Mouse (Mus musculus): ENCODE results near the gene Scaf4.

Gene Scaf4

GRCm38 (mm10) chr16:90198626-90199025, 85.7 kb downstream of the Scaf4 start:
- no peak for DNase-seq

GRCm38 (mm10) chr16:90197337-90197973, 86.8 kb downstream of the Scaf4 start:
- DNase-seq: peak; percentile 54 to 69

GRCm38 (mm10) chr16:90196688-90197240, 87.5 kb downstream of the Scaf4 start:
- DNase-seq: no peak

- no peak for DNase-seq
Measured at GRCm38 (mm10) chr16:90193719-90194118, 90.6 kb downstream of the Scaf4 start.

GRCm38 (mm10) chr16:90191289-90191688, 93.0 kb downstream of the Scaf4 start:
- no peak for DNase-seq

GRCm38 (mm10) chr16:90187453-90187852, 96.8 kb downstream of the Scaf4 start:
- DNase-seq: no peak

GRCm38 (mm10) chr16:90185928-90186588, 98.2 kb downstream of the Scaf4 start:
- DNase-seq: peak in 1 of 2 experiments; percentile 31

- no peak for DNase-seq
Measured at GRCm38 (mm10) chr16:90184135-90184534, 100.2 kb downstream of the Scaf4 start.

- no peak for DNase-seq
Measured at GRCm38 (mm10) chr16:90181673-90182072, 102.6 kb downstream of the Scaf4 start.

GRCm38 (mm10) chr16:90180975-90181374, 103.3 kb downstream of the Scaf4 start:
- DNase-seq: no peak

GRCm38 (mm10) chr16:90179892-90180291, 104.4 kb downstream of the Scaf4 start:
- DNase-seq: no peak

GRCm38 (mm10) chr16:90178404-90178803, 105.9 kb downstream of the Scaf4 start:
- DNase-seq: no peak

- no peak for DNase-seq
Measured at GRCm38 (mm10) chr16:90177425-90177824, 106.9 kb downstream of the Scaf4 start.

GRCm38 (mm10) chr16:90176472-90176871, 107.8 kb downstream of the Scaf4 start:
- no peak for DNase-seq

All from thymus, adult 18-20 months (tissue).